Mouse (Mus musculus): ENCODE measurements at regions not wholly inside any gene's neighbourhood (a gene's known extent, or its start where the extent isn't known, plus 50 kb on each side); places are given as distances from the start of the nearest gene placed in this dataset.

DNA sequence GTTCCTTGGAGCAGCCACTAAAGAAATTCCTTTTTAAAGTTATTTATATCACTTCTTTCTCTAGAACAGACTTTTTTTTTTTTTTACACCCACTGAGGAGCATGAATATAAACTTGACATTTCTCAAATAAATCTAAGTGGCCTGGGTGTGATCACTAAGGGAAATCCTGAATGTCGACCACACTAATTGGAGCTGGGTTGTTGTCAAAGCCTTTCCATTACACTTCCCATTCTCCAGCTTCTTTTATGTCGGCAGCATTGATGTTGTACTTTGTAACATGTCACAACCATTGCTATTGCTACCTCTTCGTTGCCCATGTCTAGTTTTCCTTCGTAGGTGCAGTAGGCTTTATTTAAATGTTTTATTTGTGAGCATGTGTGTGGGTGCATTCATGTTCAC lies 77.1 kb upstream of the Phactr1 start:
- no peak overlapping the region for H3K27ac ChIP-seq
- no peaks in the 10 kb centered on the region for H3K4me1 ChIP-seq (replicated peaks)
- H3K4me3 ChIP-seq (replicated peaks), result no peak overlapping the region
- H3K36me3 ChIP-seq, result no peaks in the 10 kb centered on the region
- H3K9ac ChIP-seq, result no peak overlapping the region
- ATAC-seq, result no peak
- WGBS, result 79% methylated on average over 4 of the region's 4 CpGs
- H3K4me2 ChIP-seq (replicated peaks), result no peak overlapping the region
- H3K9me3 ChIP-seq, result no peaks in the 10 kb centered on the region
- no peaks in the 10 kb centered on the region for H3K27me3 ChIP-seq (replicated peaks)

DNA sequence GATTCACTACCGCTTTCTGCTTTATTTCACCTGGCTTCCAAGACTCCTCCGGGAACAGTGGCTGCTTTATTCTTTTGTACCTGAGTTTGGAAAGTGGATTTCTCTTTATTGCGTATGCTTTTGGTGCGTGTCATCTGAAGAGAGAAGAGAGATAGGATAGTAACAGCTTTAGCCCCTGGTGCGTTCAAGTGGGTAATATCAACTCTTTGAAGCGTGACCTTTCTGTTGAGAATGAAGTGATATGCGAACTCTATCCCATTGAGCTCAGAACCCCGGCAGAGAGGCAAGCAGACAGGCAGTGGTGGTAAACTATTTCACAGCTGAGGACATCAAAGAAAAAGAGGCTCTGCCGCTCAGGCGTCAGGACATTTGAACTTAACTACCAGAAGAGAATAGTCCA lies 72.7 kb upstream of the Phactr1 start:
- Histone ChIP-seq H3K27me3 (replicated peaks) (no peaks in the 10 kb centered on the region), H3K9me3 (no peaks in the 10 kb centered on the region), H3K9ac (no peak overlapping the region), H3K4me3 (replicated peaks) (no peak overlapping the region), H3K4me2 (replicated peaks) (no peak overlapping the region), H3K4me1 (replicated peaks) (no peaks in the 10 kb centered on the region), H3K27ac (no peak overlapping the region), H3K36me3 (no peaks in the 10 kb centered on the region)
- WGBS, result 53% methylated on average over 10 of the region's 10 CpGs
- ATAC-seq, result no peak

GRCm38 (mm10) chr13:42608963-42609362 lies 71.5 kb upstream of the Phactr1 start:
- H3K36me3 ChIP-seq, result no peaks in the 10 kb centered on the region
- WGBS, result 38% methylated on average over 4 of the region's 4 CpGs
- no peak overlapping the region for H3K27ac ChIP-seq
- no peak for ATAC-seq
- no peak overlapping the region for H3K4me3 ChIP-seq (replicated peaks)
- H3K9me3 ChIP-seq, result no peaks in the 10 kb centered on the region
- no peak overlapping the region for H3K9ac ChIP-seq
- no peak overlapping the region for H3K4me2 ChIP-seq (replicated peaks)
- no peaks in the 10 kb centered on the region for H3K27me3 ChIP-seq (replicated peaks)
- no peaks in the 10 kb centered on the region for H3K4me1 ChIP-seq (replicated peaks)

DNA sequence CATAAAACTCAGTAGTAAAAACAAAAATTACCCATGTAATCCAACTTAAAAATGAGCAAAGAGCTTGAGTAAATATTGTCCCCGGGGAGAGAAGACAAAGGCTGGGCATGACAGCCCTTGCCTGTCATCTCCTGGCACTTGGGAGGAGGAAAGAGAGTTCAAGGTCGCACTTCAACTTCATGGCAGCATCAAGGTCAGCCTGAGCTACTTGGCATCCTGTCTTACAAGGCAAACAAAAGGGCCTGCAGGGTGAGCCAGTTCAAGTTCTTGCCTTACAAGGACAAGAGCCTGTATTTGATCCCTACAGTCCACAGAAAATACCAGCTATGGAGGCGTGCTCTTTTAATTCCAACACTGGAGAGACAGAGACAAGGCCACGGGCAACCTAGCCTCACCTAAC lies 67.1 kb upstream of the Phactr1 start:
- WGBS, result 65% methylated on average over 4 of the region's 4 CpGs
- no peaks in the 10 kb centered on the region for H3K4me1 ChIP-seq (replicated peaks)

GRCm38 (mm10) chr13:42615826-42616225 lies 64.6 kb upstream of the Phactr1 start:
- Histone ChIP-seq H3K4me2 (replicated peaks) (no peak overlapping the region), H3K36me3 (no peaks in the 10 kb centered on the region), H3K4me3 (replicated peaks) (no peak overlapping the region), H3K4me1 (replicated peaks) (no peaks in the 10 kb centered on the region), H3K9ac (no peak overlapping the region), H3K27me3 (replicated peaks) (no peaks in the 10 kb centered on the region), H3K9me3 (no peaks in the 10 kb centered on the region), H3K27ac (no peak overlapping the region)
- 78% methylated on average over 5 of the region's 5 CpGs for WGBS
- ATAC-seq, result no peak

More for the DNA sequence above, 67.1 kb upstream of the Phactr1 start:
- no peak for ATAC-seq
- Histone ChIP-seq H3K4me2 (replicated peaks) (no peak overlapping the region), H3K9ac (no peak overlapping the region), H3K27ac (no peak overlapping the region), H3K9me3 (no peaks in the 10 kb centered on the region), H3K4me3 (replicated peaks) (no peak overlapping the region), H3K27me3 (replicated peaks) (no peaks in the 10 kb centered on the region), H3K36me3 (no peaks in the 10 kb centered on the region)

- no peak for ATAC-seq
- WGBS, result 80% methylated on average over 6 of the region's 6 CpGs
Measured at GRCm38 (mm10) chr13:42617225-42617624, 63.2 kb upstream of the Phactr1 start.

DNA sequence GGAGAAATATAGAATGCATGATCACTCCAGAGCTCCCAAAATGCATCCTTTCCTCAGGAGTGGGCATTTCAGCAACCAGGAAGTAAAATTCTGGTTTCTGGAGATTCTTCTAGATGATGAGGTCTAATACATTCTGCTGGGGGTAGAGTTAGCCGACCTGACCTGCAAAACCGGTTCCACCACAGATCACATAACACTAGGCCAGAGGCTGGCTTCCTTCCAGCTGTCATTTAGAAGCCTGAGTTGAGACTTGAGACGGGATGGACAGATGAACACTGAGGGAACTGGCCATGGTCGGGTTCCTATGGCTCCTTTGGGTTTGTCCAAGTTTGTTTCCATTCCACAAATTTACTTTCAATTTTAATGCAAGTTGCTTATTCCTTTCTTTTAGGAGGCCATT lies 62.6 kb upstream of the Phactr1 start:
- Histone ChIP-seq H3K36me3 (no peaks in the 10 kb centered on the region), H3K4me3 (replicated peaks) (no peak overlapping the region), H3K4me2 (replicated peaks) (no peak overlapping the region), H3K4me1 (replicated peaks) (no peaks in the 10 kb centered on the region), H3K27ac (no peak overlapping the region), H3K9ac (no peak overlapping the region), H3K27me3 (replicated peaks) (no peaks in the 10 kb centered on the region), H3K9me3 (no peaks in the 10 kb centered on the region)
- 0 out of 2 replicates have a peak, but pooled peaks have one; percentile 31 for ATAC-seq
- WGBS, result 39% methylated on average over 4 of the region's 4 CpGs

More at GRCm38 (mm10) chr13:42617225-42617624, 63.2 kb upstream of the Phactr1 start:
- Histone ChIP-seq H3K36me3 (no peaks in the 10 kb centered on the region), H3K4me3 (replicated peaks) (no peak overlapping the region), H3K27ac (no peak overlapping the region), H3K4me2 (replicated peaks) (no peak overlapping the region), H3K9ac (no peak overlapping the region), H3K4me1 (replicated peaks) (no peaks in the 10 kb centered on the region), H3K27me3 (replicated peaks) (no peaks in the 10 kb centered on the region), H3K9me3 (no peaks in the 10 kb centered on the region)

GRCm38 (mm10) chr13:42619555-42620280 lies 60.7 kb upstream of the Phactr1 start:
- 90% methylated on average over 6 of the region's 6 CpGs for WGBS
- no peak for ATAC-seq
- H3K27me3 ChIP-seq (replicated peaks), result no peaks in the 10 kb centered on the region

DNA sequence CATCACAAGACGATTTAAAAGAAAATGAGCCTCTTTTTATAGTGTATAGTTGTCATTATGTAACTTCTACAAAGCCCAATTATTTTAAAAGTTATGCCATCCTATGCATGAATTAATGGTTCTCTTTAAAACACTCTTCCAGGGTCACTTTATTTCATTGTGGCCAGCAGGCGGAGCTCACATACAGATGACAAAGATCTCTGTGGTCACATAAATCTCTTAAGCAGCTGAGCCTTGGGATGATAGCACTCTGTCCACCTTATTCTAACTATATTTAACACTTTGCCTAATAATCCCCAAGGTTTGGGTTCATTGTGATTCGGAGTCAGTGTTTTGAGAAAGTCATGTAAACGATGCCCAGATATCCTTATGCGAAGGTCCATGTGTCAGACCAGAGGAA lies 56.9 kb upstream of the Phactr1 start:
- Histone ChIP-seq H3K4me3 (replicated peaks) (no peak overlapping the region), H3K9ac (no peak overlapping the region), H3K27ac (no peak overlapping the region), H3K4me1 (replicated peaks) (no peaks in the 10 kb centered on the region), H3K36me3 (no peaks in the 10 kb centered on the region), H3K9me3 (no peaks in the 10 kb centered on the region), H3K4me2 (replicated peaks) (no peak overlapping the region), H3K27me3 (replicated peaks) (no peaks in the 10 kb centered on the region)
- no peak for ATAC-seq
- 53% methylated on average over 5 of the region's 5 CpGs for WGBS

More at GRCm38 (mm10) chr13:42619555-42620280, 60.7 kb upstream of the Phactr1 start:
- no peaks in the 10 kb centered on the region for H3K36me3 ChIP-seq
- no peak overlapping the region for H3K4me2 ChIP-seq (replicated peaks)
- no peak overlapping the region for H3K4me3 ChIP-seq (replicated peaks)
- H3K27ac ChIP-seq, result no peak overlapping the region
- H3K9me3 ChIP-seq, result no peaks in the 10 kb centered on the region
- no peak overlapping the region for H3K9ac ChIP-seq
- no peaks in the 10 kb centered on the region for H3K4me1 ChIP-seq (replicated peaks)

All from intestine, embryonic 15.5 days (tissue).